ENCODE assay signal across 25 mouse cellular contexts in genomic region chr11:53055896-53056295, GRCm38 (mm10).
DNase-seq lines count a peak whose midpoint lies in the region; ATAC-seq lines count a peak whose summit lies in the region.
"Had no signal": no experiment of that assay in that cellular context is flagged by ENCODE, and none has a peak within 500 bp of the region (broad histone marks: within the 10 kb centered on the region; RNA-seq: fewer than 3 reads in every experiment).

No protein-coding gene starts in this region.

- no peak overlapping the region for H3K4me2 ChIP-seq in hindbrain, embryonic 14.5 days (replicated peaks)
- H3K4me2 ChIP-seq: embryonic facial prominence, embryonic 12.5 days; embryonic facial prominence, embryonic 15.5 days; heart, embryonic 11.5 days; hindbrain, embryonic 13.5 days had no signal

- ATAC-seq in cerebellum, adult (ENCODE audit: insufficient number of reproducible peaks, low FRiP score, low TSS enrichment): no peak
- no peak for ATAC-seq in hindbrain, embryonic 14.5 days (ENCODE audit: low FRiP score)
- ATAC-seq: activated CD4-positive, CD25-positive, alpha-beta regulatory T cell, adult 4 months; forebrain, embryonic 14.5 days; forebrain, postnatal 0 days; hindbrain, postnatal 0 days; inflammation-experienced regulatory T-cells, adult 6 months; intestine, embryonic 16.5 days had no signal

- no peaks in the 10 kb centered on the region for H3K36me3 ChIP-seq in hindbrain, embryonic 14.5 days (replicated peaks; ENCODE audit: control insufficient read depth, insufficient read depth)
- H3K36me3 ChIP-seq: embryonic facial prominence, embryonic 12.5 days; embryonic facial prominence, embryonic 15.5 days; hindbrain, embryonic 10.5 days; hindbrain, embryonic 13.5 days had no signal

- peak; percentile 11 for DNase-seq in cerebellum, adult 11 months
- DNase-seq in thymus, postnatal 0 days (ENCODE audit: low spot score): peak; percentile 49
- no peak for DNase-seq in thymus, adult 18-20 months
- DNase-seq in cerebellum, adult 9-10 months: peak; percentile 21
- DNase-seq in cerebellum, postnatal 14 days: peak; percentile 65 to 74
- DNase-seq in retina, embryonic 14.5 days (ENCODE audit: low spot score): no peak
- no peak for DNase-seq in hindbrain, embryonic 14.5 days (ENCODE audit: low spot score)
- DNase-seq: adrenal gland, postnatal 10 days; forebrain, postnatal 0 days; gastrocnemius, adult 2 months; gastrocnemius, postnatal 14 days; heart, adult 11 months; heart, postnatal 36 days; kidney, adult 18-20 months had no signal

- no peak overlapping the region for H3K4me3 ChIP-seq in hindbrain, embryonic 14.5 days (replicated peaks; ENCODE audit: low read length)
- H3K4me3 ChIP-seq: embryonic facial prominence, embryonic 12.5 days; embryonic facial prominence, embryonic 15.5 days; gastrocnemius, adult 2 months; hindbrain, embryonic 10.5 days; hindbrain, embryonic 13.5 days had no signal

- H3K27me3 ChIP-seq in hindbrain, embryonic 14.5 days (ENCODE audit: control insufficient read depth, insufficient read depth, low read length): no peaks in the 10 kb centered on the region
- H3K27me3 ChIP-seq: embryonic facial prominence, embryonic 12.5 days; embryonic facial prominence, embryonic 15.5 days had no signal

- WGBS in hindbrain, embryonic 14.5 days: 83% methylated on average over 6 of the region's 6 CpGs

- H3K27ac ChIP-seq in hindbrain, embryonic 14.5 days: no peak overlapping the region
- H3K27ac ChIP-seq: embryonic facial prominence, embryonic 12.5 days; embryonic facial prominence, embryonic 15.5 days; gastrocnemius, adult 2 months; hindbrain, embryonic 10.5 days; hindbrain, embryonic 13.5 days; hindbrain, postnatal 0 days had no signal

- H3K9ac ChIP-seq in hindbrain, embryonic 14.5 days: no peak overlapping the region
- H3K9ac ChIP-seq: embryonic facial prominence, embryonic 12.5 days; embryonic facial prominence, embryonic 15.5 days; forebrain, postnatal 0 days; hindbrain, embryonic 13.5 days had no signal

- H3K9me3 ChIP-seq in hindbrain, embryonic 14.5 days (ENCODE audit: control insufficient read depth, low read length): no peaks in the 10 kb centered on the region
- H3K9me3 ChIP-seq: embryonic facial prominence, embryonic 12.5 days; embryonic facial prominence, embryonic 15.5 days; hindbrain, embryonic 10.5 days; hindbrain, embryonic 13.5 days had no signal

- 0 out of 2 replicates have a peak, but pooled peaks cover 3% of the 10 kb centered on the region for H3K4me1 ChIP-seq in hindbrain, embryonic 14.5 days (replicated peaks; ENCODE audit: control insufficient read depth, insufficient read depth, low read length)

Comparison
In these comparisons a context has a peak if more than half of its experiments do, and no peak if none do; other contexts are left out.
1. DNase-seq: peak in cerebellum, adult 11 months (single experiment), thymus, postnatal 0 days (single experiment), cerebellum, adult 9-10 months (single experiment) and cerebellum, postnatal 14 days (2 of 2); none in thymus, adult 18-20 months (0 of 2), retina, embryonic 14.5 days (single experiment) and hindbrain, embryonic 14.5 days (single experiment).